Mouse (Mus musculus): ENCODE results near the gene Slc29a4. TPM values are rescaled to one million over a fixed set of nuclear protein-coding genes. Genes with fewer than 3 reads are reported as not detected.

Gene Slc29a4
- polyA plus RNA-seq, 1 experiment = 62.3 TPM

DNA sequence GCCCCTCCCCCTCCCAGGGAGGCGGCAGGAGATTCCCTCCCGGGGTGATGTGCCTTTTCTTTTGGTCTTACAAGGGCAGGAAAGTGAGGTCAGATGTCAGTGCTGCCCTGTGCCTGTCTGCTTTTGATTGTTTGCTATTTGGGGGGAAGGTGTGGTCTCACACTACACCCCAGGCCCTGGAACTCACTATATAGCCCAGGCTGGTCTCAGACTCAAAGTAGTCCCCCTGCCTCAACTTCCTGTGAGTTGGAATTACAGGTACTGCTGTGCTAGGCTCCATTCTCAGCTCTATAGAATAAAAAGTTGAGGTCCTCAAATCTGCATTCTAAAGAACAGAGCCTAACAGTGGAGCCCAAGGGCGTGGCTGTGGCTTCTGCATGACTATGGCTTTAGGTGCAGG lies 24.4 kb upstream of the Slc29a4 start:
- Histone ChIP-seq H3K27me3 (ENCODE audit: control insufficient read depth, insufficient read depth, low read length) (no peaks in the 10 kb centered on the region), H3K4me3 (replicated peaks; ENCODE audit: insufficient read depth, low read depth, low read length) (no peak overlapping the region), H3K4me1 (ENCODE audit: control insufficient read depth, insufficient read depth, low read length) (peaks cover 9% of the 10 kb centered on the region), H3K27ac (ENCODE audit: insufficient read depth, low read length) (no peak overlapping the region)
- no peak for TF ChIP-seq CTCF (IDR thresholded peaks at IDR 0.05; ENCODE audit: borderline replicate concordance, insufficient read depth, low read depth, low read length)
- TF ChIP-seq POLR2A (IDR thresholded peaks at IDR 0.05; ENCODE audit: borderline replicate concordance, insufficient read depth, low read length) = no peak
- DNase-seq = no peak
- 62% methylated on average over 3 of the region's 3 CpGs for WGBS

DNA sequence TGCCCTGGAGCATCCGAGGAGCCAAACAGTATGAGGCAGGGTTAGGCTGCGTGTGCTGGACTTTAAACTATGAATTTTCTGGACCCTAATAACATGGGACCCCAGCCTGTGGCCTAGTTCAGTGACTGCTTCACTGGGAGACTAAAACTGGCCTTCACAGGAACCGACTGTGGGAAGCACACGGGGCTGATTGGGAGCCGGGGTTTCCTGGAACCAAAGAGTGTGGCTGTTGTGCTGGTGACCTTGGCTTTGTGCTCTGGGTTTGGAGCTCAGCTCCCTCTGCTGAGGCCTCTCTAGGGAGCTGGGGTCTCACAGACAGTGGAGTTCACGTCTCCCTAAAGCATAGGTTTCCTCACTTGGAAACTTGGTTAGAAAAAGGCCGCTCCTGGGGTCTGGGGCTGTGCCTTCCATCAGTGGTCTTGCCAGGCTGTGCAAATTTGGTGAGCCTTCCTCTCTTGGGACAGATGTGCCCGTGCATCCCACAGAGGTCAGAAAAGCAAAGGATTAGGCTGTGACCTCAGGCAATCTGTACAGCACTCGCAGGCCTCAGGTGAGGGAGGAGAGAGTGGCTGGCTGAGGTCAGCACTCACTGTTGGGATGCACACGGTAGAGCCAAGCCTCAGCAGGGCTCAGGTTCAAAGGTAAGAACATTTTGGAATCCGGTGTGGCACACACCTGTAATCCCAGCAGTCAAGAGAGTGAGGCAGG lies 23.6 kb upstream of the Slc29a4 start:
- Histone ChIP-seq H3K27ac (ENCODE audit: insufficient read depth, low read length) (no peak overlapping the region), H3K4me3 (replicated peaks; ENCODE audit: insufficient read depth, low read depth, low read length) (no peak overlapping the region), H3K4me1 (ENCODE audit: control insufficient read depth, insufficient read depth, low read length) (peaks cover 9% of the 10 kb centered on the region), H3K27me3 (ENCODE audit: control insufficient read depth, insufficient read depth, low read length) (no peaks in the 10 kb centered on the region)
- 68% methylated on average over 11 of the region's 11 CpGs for WGBS
- no peak for DNase-seq
- TF ChIP-seq CTCF (IDR thresholded peaks at IDR 0.05; ENCODE audit: borderline replicate concordance, insufficient read depth, low read depth, low read length) (no peak), POLR2A (IDR thresholded peaks at IDR 0.05; ENCODE audit: borderline replicate concordance, insufficient read depth, low read length) (no peak)

DNA sequence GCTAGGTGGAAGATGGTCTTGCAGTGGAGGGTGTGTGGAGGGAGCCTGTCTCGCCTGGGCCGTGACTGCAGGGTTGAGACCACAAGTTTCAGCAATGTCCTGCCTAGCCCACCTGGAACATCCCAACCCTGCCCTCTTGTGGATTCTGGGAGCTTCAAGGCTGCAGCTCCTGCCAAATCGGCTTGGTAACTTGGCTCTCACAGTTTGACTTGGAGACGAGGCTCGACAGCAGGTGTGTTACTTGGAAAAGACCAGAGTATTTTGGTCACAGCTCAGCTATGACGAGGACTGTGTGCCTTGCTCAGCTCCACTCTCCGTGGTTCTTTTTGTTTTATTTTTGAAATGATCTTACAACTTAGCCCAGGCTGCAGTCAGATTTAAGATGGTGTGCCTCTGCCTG lies 22.6 kb upstream of the Slc29a4 start:
- DNase-seq = peak; percentile 80 to 89
- peak overlapping the region; percentile 37 for H3K27ac ChIP-seq (ENCODE audit: insufficient read depth, low read length)
- H3K4me1 ChIP-seq (ENCODE audit: control insufficient read depth, insufficient read depth, low read length) = peaks cover 9% of the 10 kb centered on the region
- peak; percentile 74; the same call in 1 of the 2 replicates for TF ChIP-seq CTCF (IDR thresholded peaks at IDR 0.05; ENCODE audit: borderline replicate concordance, insufficient read depth, low read depth, low read length)
- no peak for TF ChIP-seq POLR2A (IDR thresholded peaks at IDR 0.05; ENCODE audit: borderline replicate concordance, insufficient read depth, low read length)
- H3K4me3 ChIP-seq (replicated peaks; ENCODE audit: insufficient read depth, low read depth, low read length) = no peak overlapping the region
- WGBS = 7% methylated on average over 7 of the region's 7 CpGs
- H3K27me3 ChIP-seq (ENCODE audit: control insufficient read depth, insufficient read depth, low read length) = no peaks in the 10 kb centered on the region

DNA sequence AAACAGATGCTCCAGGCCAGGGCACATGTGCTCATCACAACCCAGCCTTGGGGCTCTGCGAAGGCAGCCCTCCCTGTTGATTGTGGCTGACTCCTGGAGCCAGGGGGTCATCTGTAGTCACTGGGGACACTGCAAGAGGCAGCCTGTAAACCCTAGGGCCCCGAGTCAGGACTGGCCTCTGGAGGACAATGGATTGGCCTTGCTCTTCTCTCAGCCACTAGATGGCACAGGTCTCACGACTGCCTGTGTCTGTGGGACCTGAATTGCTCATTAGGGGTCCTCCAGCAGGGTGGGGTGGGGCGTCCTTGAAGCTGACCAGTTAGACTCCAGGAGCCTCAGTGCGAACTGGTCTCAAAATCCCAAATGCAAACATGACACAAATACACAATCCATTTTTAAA lies 19.2 kb upstream of the Slc29a4 start:
- no peak overlapping the region for H3K4me3 ChIP-seq (replicated peaks; ENCODE audit: insufficient read depth, low read depth, low read length)
- WGBS = 28% methylated on average over 5 of the region's 5 CpGs
- TF ChIP-seq CTCF (IDR thresholded peaks at IDR 0.05; ENCODE audit: borderline replicate concordance, insufficient read depth, low read depth, low read length) = peak; percentile 77
- TF ChIP-seq POLR2A (IDR thresholded peaks at IDR 0.05; ENCODE audit: borderline replicate concordance, insufficient read depth, low read length) = no peak
- peaks cover 17% of the 10 kb centered on the region for H3K4me1 ChIP-seq (ENCODE audit: control insufficient read depth, insufficient read depth, low read length)
- no peak overlapping the region for H3K27ac ChIP-seq (ENCODE audit: insufficient read depth, low read length)
- H3K27me3 ChIP-seq (ENCODE audit: control insufficient read depth, insufficient read depth, low read length) = no peaks in the 10 kb centered on the region
- peak; percentile 54 to 55 for DNase-seq

DNA sequence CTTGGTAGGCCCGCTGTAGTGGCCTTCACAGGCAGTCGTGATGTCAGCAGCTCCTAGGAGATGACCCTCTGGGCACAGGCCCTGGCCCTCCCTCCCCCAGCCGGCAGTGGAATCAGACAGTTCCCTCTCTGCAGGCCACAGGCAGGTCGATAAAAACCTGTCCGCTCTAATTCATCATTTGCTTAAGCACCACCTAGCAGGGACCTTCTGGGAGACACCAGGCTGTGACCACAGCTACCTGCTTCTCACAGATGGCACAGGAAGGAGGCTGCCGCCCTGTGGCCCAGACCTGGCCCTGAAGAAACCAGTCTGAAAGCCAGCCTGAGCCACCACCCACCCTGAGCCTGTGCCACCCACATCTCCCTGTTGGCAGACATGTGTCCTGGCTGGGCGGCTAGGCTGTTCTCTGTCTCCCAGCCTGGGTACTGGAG lies 14.2 kb upstream of the Slc29a4 start:
- Histone ChIP-seq H3K4me3 (replicated peaks; ENCODE audit: insufficient read depth, low read depth, low read length) (no peak overlapping the region), H3K27me3 (ENCODE audit: control insufficient read depth, insufficient read depth, low read length) (no peaks in the 10 kb centered on the region), H3K27ac (ENCODE audit: insufficient read depth, low read length) (peak overlapping the region; percentile 76), H3K4me1 (ENCODE audit: control insufficient read depth, insufficient read depth, low read length) (peaks cover 14% of the 10 kb centered on the region; the same call in 1 of the 2 replicates)
- 5% methylated on average over 7 of the region's 7 CpGs for WGBS
- 0 out of 2 replicates have a peak, but pooled peaks have one; percentile 15 for TF ChIP-seq POLR2A (IDR thresholded peaks at IDR 0.05; ENCODE audit: borderline replicate concordance, insufficient read depth, low read length)
- TF ChIP-seq CTCF (IDR thresholded peaks at IDR 0.05; ENCODE audit: borderline replicate concordance, insufficient read depth, low read depth, low read length) = peak; percentile 51; the same call in 1 of the 2 replicates
- peak; percentile 75 to 87 for DNase-seq

DNA sequence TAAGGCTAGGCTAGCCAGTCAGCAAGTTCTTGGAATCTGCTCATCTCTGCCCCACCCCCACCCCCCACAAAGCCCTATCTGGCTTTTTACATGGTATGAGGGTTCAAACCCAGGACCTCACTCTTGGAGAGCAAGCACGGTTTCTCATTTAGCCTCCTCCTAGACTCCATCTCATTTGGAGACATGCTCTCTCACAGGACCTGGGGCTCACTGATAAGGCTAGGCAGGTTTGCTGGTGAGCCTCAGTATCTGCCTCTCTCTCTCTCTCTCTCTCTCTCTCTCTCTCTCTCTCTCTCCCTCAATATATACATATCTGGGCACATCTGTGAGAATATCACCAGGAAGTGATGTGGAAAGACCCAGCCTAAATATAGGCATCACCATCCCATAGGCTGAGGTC lies 13.2 kb upstream of the Slc29a4 start:
- H3K4me3 ChIP-seq (replicated peaks; ENCODE audit: insufficient read depth, low read depth, low read length) = no peak overlapping the region
- peaks cover 14% of the 10 kb centered on the region; the same call in 1 of the 2 replicates for H3K4me1 ChIP-seq (ENCODE audit: control insufficient read depth, insufficient read depth, low read length)
- H3K27ac ChIP-seq (ENCODE audit: insufficient read depth, low read length) = no peak overlapping the region
- TF ChIP-seq CTCF (IDR thresholded peaks at IDR 0.05; ENCODE audit: borderline replicate concordance, insufficient read depth, low read depth, low read length) (no peak), POLR2A (IDR thresholded peaks at IDR 0.05; ENCODE audit: borderline replicate concordance, insufficient read depth, low read length) (no peak)
- WGBS = 93% methylated on average over 1 of the region's 1 CpGs
- no peaks in the 10 kb centered on the region for H3K27me3 ChIP-seq (ENCODE audit: control insufficient read depth, insufficient read depth, low read length)
- DNase-seq = no peak

DNA sequence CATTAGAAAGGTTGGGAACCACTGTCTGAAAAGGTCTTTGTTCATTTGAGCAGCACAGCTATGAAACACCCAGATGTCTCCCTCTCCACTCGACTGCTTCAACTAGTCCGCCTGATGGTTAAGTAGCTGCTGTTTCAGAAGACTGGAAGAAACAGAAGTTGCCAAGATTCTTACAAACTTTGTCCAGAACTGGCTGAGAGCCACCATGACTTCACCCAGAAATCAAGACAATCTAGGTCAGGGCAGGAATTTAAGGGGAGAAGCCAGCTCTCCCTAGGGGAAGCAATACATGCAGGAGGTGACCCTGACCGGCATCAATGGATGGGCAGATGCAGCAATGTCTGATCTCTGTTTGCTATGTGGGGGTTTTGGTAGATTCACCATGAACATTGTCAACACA lies 10.4 kb upstream of the Slc29a4 start:
- H3K4me3 ChIP-seq (replicated peaks; ENCODE audit: insufficient read depth, low read depth, low read length) = no peak overlapping the region
- TF ChIP-seq CTCF (IDR thresholded peaks at IDR 0.05; ENCODE audit: borderline replicate concordance, insufficient read depth, low read depth, low read length) (no peak), POLR2A (IDR thresholded peaks at IDR 0.05; ENCODE audit: borderline replicate concordance, insufficient read depth, low read length) (no peak)
- H3K27ac ChIP-seq (ENCODE audit: insufficient read depth, low read length) = no peak overlapping the region
- peaks cover 14% of the 10 kb centered on the region; the same call in 1 of the 2 replicates for H3K4me1 ChIP-seq (ENCODE audit: control insufficient read depth, insufficient read depth, low read length)
- no peaks in the 10 kb centered on the region for H3K27me3 ChIP-seq (ENCODE audit: control insufficient read depth, insufficient read depth, low read length)
- DNase-seq = no peak
- WGBS = 56% methylated on average over 3 of the region's 3 CpGs

DNA sequence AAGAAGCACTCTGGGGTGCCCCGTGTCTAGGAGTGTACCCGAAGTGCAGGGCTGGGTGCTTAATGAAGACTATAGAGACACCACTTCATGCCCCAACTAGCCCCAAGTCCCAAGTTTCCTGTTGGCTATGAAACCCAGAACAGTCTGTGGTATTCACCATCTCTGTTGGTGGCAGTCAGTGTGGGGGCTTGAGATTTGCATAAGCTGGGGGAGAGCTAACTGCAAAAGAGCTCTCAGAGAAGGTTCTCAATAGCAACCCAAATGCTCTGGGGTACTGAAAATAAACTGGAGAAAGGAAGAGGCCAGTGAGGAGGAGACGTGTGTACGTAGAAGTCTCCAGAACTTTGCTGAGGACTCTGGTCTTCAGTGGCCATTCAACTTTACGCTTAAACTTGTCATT lies 9.8 kb upstream of the Slc29a4 start:
- Histone ChIP-seq H3K27ac (ENCODE audit: insufficient read depth, low read length) (no peak overlapping the region), H3K4me3 (replicated peaks; ENCODE audit: insufficient read depth, low read depth, low read length) (no peak overlapping the region), H3K27me3 (ENCODE audit: control insufficient read depth, insufficient read depth, low read length) (no peaks in the 10 kb centered on the region), H3K4me1 (ENCODE audit: control insufficient read depth, insufficient read depth, low read length) (peaks cover 12% of the 10 kb centered on the region; the same call in 1 of the 2 replicates)
- DNase-seq = no peak
- 90% methylated on average over 5 of the region's 5 CpGs for WGBS
- TF ChIP-seq POLR2A (IDR thresholded peaks at IDR 0.05; ENCODE audit: borderline replicate concordance, insufficient read depth, low read length) (no peak), CTCF (IDR thresholded peaks at IDR 0.05; ENCODE audit: borderline replicate concordance, insufficient read depth, low read depth, low read length) (no peak)
